Mouse (Mus musculus) heart, embryonic 10.5 days (tissue): ENCODE data around the gene Col23a1. TPM values are rescaled to one million over a fixed set of nuclear protein-coding genes. Genes with fewer than 3 reads are reported as not detected.

Experiments used
- DNase-seq: peaks from one replicate; pipeline ENCODE4 v3.0.0-alpha.2; 2017; ENCODE audit warnings: low spot score
- H3K27ac ChIP-seq: fragments of 300-500 bp; sonication (generic); 2 replicates; pipeline ENCODE4 v1.5.1; 2016; ENCODE audit warnings: mild to moderate bottlenecking
- H3K27me3 ChIP-seq: fragments of 300-500 bp; sonication (generic); 2 replicates; pipeline ENCODE4 v1.6.1; 2016; ENCODE audit warnings: mild to moderate bottlenecking; ENCODE audit not compliant: poor library complexity, insufficient read depth, severe bottlenecking
- H3K36me3 ChIP-seq: fragments of 300-500 bp; sonication (generic); 2 replicates; pipeline ENCODE4 v1.6.1; 2016; ENCODE audit warnings: mild to moderate bottlenecking, moderate library complexity
- H3K4me1 ChIP-seq: fragments of 300-500 bp; sonication (generic); 2 replicates; pipeline ENCODE4 v1.6.1; 2016; ENCODE audit warnings: mild to moderate bottlenecking
- H3K4me3 ChIP-seq: fragments of 300-500 bp; sonication (generic); 2 replicates; pipeline ENCODE4 v1.5.1; 2016; ENCODE audit warnings: mild to moderate bottlenecking, moderate library complexity
- H3K9me3 ChIP-seq: fragments of 300-500 bp; sonication (generic); 2 replicates; pipeline ENCODE4 v1.6.1; 2016; ENCODE audit warnings: mild to moderate bottlenecking, moderate library complexity
- WGBS: fragments of 180-500 bp; shearing (Covaris S2); methylation state at CpG from one replicate; pipeline ENCODE4 v1.1.7; 2016; 5-methylcytosine and 5-hydroxymethylcytosine counted together
- polyA plus RNA-seq: library from polyadenylated mRNA; unstranded; fragments of >200 nt; fragmentation: Nextera tagmentation; extraction: Ambion mirVana; gene quantifications from 2 replicates; pipeline ENCODE4 v1.2.1, GENCODE M21; 2016

The Col23a1 gene
- polyA plus RNA-seq, 1 experiment from 2014 or later: 10.2 TPM

DNA sequence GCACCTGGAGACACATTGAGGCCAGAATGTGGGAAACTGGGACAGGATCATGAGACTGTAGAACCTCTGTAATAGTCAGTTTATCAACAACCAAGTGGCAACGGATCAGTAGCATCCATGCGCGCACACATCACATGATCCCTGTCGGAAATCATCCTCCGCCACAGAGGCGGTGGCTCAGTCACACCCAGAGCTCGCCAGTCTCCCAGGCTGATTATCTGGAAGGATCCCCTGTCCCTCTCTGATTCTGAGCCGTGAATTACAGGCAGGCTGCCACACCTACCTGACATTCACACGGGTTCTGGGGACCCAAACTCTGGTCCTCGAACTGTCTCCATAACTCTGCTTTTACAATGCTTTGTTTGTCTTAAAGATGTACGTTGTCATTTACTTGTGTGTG is 110.6 kb downstream of the Col23a1 start:
- Histone ChIP-seq H3K27ac (no peak overlapping the region), H3K4me1 (no peaks in the 10 kb centered on the region), H3K27me3 (peaks cover 31% of the 10 kb centered on the region), H3K36me3 (no peaks in the 10 kb centered on the region), H3K9me3 (no peaks in the 10 kb centered on the region), H3K4me3 (no peak overlapping the region)
- DNase-seq: no peak
- 86% methylated on average over 11 of the region's 11 CpGs for WGBS

- H3K27me3 ChIP-seq: peaks cover 31% of the 10 kb centered on the region
- 76% methylated on average over 10 of the region's 10 CpGs for WGBS
- no peak for DNase-seq
Measured at GRCm38 (mm10) chr11:51401481-51402128, 111.9 kb downstream of the Col23a1 start.

GRCm38 (mm10) chr11:51403886-51404285 is 114.2 kb downstream of the Col23a1 start:
- no peak overlapping the region for H3K27ac ChIP-seq
- no peaks in the 10 kb centered on the region for H3K36me3 ChIP-seq
- 54% methylated on average over 2 of the region's 2 CpGs for WGBS
- no peaks in the 10 kb centered on the region for H3K9me3 ChIP-seq
- H3K4me1 ChIP-seq: no peaks in the 10 kb centered on the region
- H3K27me3 ChIP-seq: peaks cover 23% of the 10 kb centered on the region; the same call in 1 of the 2 replicates
- DNase-seq: no peak
- H3K4me3 ChIP-seq: no peak overlapping the region

More at GRCm38 (mm10) chr11:51401481-51402128, 111.9 kb downstream of the Col23a1 start:
- H3K9me3 ChIP-seq: no peaks in the 10 kb centered on the region
- no peaks in the 10 kb centered on the region for H3K4me1 ChIP-seq
- H3K27ac ChIP-seq: no peak overlapping the region
- no peak overlapping the region for H3K4me3 ChIP-seq
- no peaks in the 10 kb centered on the region for H3K36me3 ChIP-seq

DNA sequence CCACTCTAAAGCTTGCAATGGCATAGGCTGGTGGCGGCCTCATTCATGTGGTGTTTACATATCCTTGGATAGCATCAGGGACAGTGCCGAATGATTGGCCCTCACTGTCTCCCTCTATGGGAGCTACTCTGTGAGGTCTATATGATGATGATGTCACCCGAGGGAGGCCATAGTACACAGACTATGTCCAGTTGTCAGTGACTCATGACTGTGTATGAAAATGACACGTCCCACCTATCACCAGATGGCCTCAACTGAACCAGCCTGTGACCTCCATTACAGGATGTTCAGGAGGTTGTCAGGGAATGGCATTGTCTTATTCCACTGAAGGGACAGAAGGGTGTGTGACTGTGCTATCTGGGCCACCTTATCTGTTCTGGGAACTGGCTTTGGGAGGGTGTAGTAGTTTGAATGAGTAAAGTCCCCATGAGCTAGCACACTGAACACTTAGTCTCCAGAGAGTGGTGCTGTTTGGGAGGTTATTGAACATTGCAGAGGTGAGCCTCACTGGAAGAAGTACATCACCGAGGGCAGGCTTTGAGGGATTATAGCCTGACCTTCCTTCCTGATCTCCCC is 115.2 kb downstream of the Col23a1 start:
- Histone ChIP-seq H3K4me3 (no peak overlapping the region), H3K4me1 (no peaks in the 10 kb centered on the region), H3K9me3 (no peaks in the 10 kb centered on the region), H3K27ac (0 out of 2 replicates have a peak overlapping the region, but pooled peaks have one; percentile 3), H3K27me3 (peaks cover 21% of the 10 kb centered on the region; the same call in 1 of the 2 replicates), H3K36me3 (no peaks in the 10 kb centered on the region)
- no peak for DNase-seq
- WGBS: 75% methylated on average over 5 of the region's 5 CpGs

DNA sequence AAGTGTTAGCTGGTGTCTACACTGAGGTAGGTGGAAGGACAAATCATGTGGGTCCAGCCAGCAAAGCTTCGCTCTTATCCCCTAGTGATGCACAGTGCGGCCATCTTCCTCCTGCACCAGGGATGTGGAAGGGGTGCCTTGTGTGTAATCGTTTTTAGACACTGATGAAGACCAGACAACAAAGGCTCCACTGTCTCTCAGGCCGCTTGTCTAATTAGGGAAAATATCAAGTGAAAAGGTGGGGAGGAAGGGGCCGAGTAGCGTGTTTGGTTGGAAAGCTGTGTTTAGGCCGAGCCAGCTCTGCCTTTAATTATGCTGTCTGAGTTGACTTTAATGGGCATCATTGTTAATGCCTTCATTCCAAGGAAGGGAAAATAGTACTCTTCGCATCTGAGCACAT is 116.8 kb downstream of the Col23a1 start:
- no peak overlapping the region for H3K4me3 ChIP-seq
- H3K9me3 ChIP-seq: no peaks in the 10 kb centered on the region
- no peaks in the 10 kb centered on the region for H3K4me1 ChIP-seq
- H3K27ac ChIP-seq: no peak overlapping the region
- DNase-seq: no peak
- 0 out of 2 replicates have a peak, but pooled peaks cover 16% of the 10 kb centered on the region for H3K27me3 ChIP-seq
- WGBS: 81% methylated on average over 8 of the region's 8 CpGs
- no peaks in the 10 kb centered on the region for H3K36me3 ChIP-seq

GRCm38 (mm10) chr11:51407351-51407750 is 117.6 kb downstream of the Col23a1 start:
- 89% methylated on average over 8 of the region's 8 CpGs for WGBS
- Histone ChIP-seq H3K4me1 (no peaks in the 10 kb centered on the region), H3K4me3 (no peak overlapping the region), H3K9me3 (no peaks in the 10 kb centered on the region), H3K27me3 (0 out of 2 replicates have a peak, but pooled peaks cover 14% of the 10 kb centered on the region), H3K36me3 (no peaks in the 10 kb centered on the region), H3K27ac (no peak overlapping the region)
- DNase-seq: no peak

DNA sequence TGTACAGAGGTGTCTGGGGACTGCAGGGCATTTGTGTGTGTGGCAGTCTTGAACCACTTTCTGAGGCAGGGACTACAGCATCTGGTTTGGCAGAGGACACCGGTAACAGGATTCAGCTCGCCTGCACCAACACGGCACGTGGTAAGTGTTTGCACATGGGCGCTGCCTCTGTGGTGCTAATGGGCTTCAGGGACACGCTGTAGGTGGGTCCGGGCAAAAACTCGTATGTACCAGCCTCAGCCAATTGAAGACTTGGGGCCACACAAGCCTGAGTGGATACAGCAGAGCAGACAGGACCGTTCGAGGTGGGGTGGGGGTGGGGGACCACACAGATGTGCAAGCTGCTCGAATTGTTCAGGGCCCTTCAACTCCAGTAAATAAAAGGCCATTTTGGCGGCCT is 121.1 kb downstream of the Col23a1 start:
- 81% methylated on average over 12 of the region's 12 CpGs for WGBS
- Histone ChIP-seq H3K4me3 (no peak overlapping the region), H3K27ac (no peak overlapping the region)

GRCm38 (mm10) chr11:51414520-51414919 is 124.8 kb downstream of the Col23a1 start:
- Histone ChIP-seq H3K4me3 (no peak overlapping the region), H3K9me3 (no peaks in the 10 kb centered on the region), H3K4me1 (peaks cover 24% of the 10 kb centered on the region), H3K27ac (no peak overlapping the region; the same call in 1 of the 2 replicates), H3K36me3 (no peaks in the 10 kb centered on the region), H3K27me3 (peaks cover 20% of the 10 kb centered on the region)
- no peak for DNase-seq
- 87% methylated on average over 7 of the region's 7 CpGs for WGBS

More for the DNA sequence above, 121.1 kb downstream of the Col23a1 start:
- no peaks in the 10 kb centered on the region for H3K9me3 ChIP-seq
- H3K27me3 ChIP-seq: 0 out of 2 replicates have a peak, but pooled peaks cover 4% of the 10 kb centered on the region
- H3K4me1 ChIP-seq: peaks cover 5% of the 10 kb centered on the region
- no peak for DNase-seq
- H3K36me3 ChIP-seq: no peaks in the 10 kb centered on the region

- WGBS: 65% methylated on average over 7 of the region's 7 CpGs
- no peak overlapping the region; the same call in 1 of the 2 replicates for H3K27ac ChIP-seq
- H3K4me3 ChIP-seq: no peak overlapping the region
- no peak for DNase-seq
- H3K36me3 ChIP-seq: no peaks in the 10 kb centered on the region
- no peaks in the 10 kb centered on the region for H3K9me3 ChIP-seq
- H3K4me1 ChIP-seq: peaks cover 24% of the 10 kb centered on the region
- peaks cover 22% of the 10 kb centered on the region for H3K27me3 ChIP-seq
Measured at GRCm38 (mm10) chr11:51415049-51415688, 125.4 kb downstream of the Col23a1 start.

DNA sequence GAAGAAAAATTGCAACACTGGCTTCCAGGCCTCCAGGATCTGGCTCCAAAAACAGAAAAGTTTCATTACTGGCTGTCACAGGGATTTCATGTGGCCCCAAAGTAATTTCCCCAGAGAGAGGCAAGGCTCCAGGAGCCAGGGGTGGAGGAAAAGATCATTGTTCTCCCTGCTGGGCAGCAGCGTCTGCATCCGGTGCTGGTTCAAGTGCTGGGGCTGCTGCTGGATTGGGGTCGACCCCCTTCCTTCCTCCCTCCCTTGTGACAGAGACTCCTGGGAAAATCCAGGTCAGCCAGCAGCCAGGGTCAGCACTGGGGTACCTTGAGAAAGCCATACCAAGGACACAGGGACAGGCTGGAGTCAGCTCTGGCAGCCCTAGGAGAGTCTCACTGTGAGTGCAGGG is 129.1 kb downstream of the Col23a1 start:
- peak overlapping the region; percentile 54 for H3K27ac ChIP-seq
- H3K27me3 ChIP-seq: peaks cover 28% of the 10 kb centered on the region
- H3K4me3 ChIP-seq: no peak overlapping the region
- WGBS: 21% methylated on average over 3 of the region's 3 CpGs
- no peak for DNase-seq
- no peaks in the 10 kb centered on the region for H3K9me3 ChIP-seq
- H3K4me1 ChIP-seq: peaks cover 33% of the 10 kb centered on the region
- no peaks in the 10 kb centered on the region for H3K36me3 ChIP-seq

DNA sequence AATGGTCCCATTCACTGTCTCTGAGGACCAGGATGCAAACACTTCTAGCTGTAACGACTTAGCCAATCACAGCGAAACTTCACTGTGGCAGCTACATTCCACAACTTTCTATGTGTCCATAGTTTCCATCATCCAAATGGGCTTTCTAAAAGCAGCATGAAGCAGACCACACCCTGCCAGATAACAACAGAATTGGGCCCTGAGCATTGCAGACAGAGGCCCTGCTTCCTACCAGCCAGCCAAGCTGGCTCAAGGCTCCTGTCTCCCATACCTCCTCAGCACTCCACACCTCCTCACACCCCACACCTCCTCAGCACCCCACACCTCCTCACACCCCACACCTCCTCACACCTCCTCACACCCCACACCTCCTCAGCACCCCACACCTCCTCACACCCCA is 132.2 kb downstream of the Col23a1 start:
- Histone ChIP-seq H3K4me3 (no peak overlapping the region), H3K9me3 (no peaks in the 10 kb centered on the region), H3K27ac (no peak overlapping the region), H3K4me1 (peaks cover 36% of the 10 kb centered on the region), H3K36me3 (no peaks in the 10 kb centered on the region), H3K27me3 (peaks cover 30% of the 10 kb centered on the region)
- WGBS: 61% methylated on average over 2 of the region's 2 CpGs
- DNase-seq: no peak

DNA sequence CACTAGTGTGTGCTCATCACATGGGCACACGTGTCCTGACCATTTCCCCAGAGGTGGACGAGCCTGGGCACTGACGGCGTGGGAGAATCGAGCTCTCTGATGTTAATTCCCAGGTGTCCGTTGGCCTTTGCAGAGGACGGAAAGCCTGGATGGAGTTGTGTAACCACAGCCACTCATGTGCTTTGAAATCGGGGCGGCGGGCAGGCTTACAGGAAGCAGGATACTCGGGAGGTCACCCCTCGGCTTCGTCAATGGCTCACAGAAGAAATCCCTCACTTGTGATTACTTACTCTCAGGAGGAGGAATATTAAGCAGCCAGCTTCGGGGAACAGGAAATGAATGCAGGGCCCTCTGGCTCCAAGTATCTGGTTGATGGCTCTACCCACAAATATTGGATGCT is 133.0 kb downstream of the Col23a1 start:
- Histone ChIP-seq H3K9me3 (no peaks in the 10 kb centered on the region), H3K4me3 (no peak overlapping the region), H3K36me3 (no peaks in the 10 kb centered on the region), H3K27ac (no peak overlapping the region), H3K4me1 (peaks cover 30% of the 10 kb centered on the region), H3K27me3 (peaks cover 22% of the 10 kb centered on the region; the same call in 1 of the 2 replicates)
- no peak for DNase-seq
- WGBS: 80% methylated on average over 14 of the region's 14 CpGs

DNA sequence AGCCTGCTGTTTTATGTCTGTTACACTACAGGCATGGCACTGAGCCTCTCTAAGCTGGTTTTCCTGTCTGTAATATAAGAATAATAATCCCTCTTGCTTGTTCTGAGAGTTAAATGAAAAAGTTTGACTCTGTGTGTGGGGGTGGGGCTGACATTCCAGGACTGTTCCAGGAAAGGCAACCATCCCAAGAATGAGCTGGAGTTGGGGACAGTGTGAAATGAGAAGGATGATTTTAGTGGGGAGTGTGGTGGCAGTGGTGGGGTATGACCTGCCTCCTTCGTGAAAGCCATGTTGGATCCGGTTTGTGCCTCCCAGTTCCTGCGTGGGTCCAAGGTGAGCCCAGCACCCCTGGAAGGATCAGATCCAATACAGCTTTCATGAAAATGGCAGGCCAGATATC is 136.4 kb downstream of the Col23a1 start:
- peaks cover 20% of the 10 kb centered on the region for H3K4me1 ChIP-seq
- 85% methylated on average over 3 of the region's 3 CpGs for WGBS

More for the DNA sequence above, 136.4 kb downstream of the Col23a1 start:
- Histone ChIP-seq H3K36me3 (no peaks in the 10 kb centered on the region), H3K9me3 (no peaks in the 10 kb centered on the region), H3K27me3 (peaks cover 30% of the 10 kb centered on the region; the same call in 1 of the 2 replicates), H3K27ac (no peak overlapping the region), H3K4me3 (no peak overlapping the region)
- no peak for DNase-seq
